Mouse (Mus musculus) midbrain, embryonic 15.5 days (tissue): ENCODE measurements around the gene Wscd2. TPM values are rescaled to one million over a fixed set of nuclear protein-coding genes. Genes with fewer than 3 reads are reported as not detected.

Source experiments
- ATAC-seq: fragments of 200-750 bp; cut with Nextera tagmentation; replicated peaks from 2 replicates; pipeline ENCODE4 v1.8.0; 2017; ENCODE audit warnings: moderate TSS enrichment
- H3K27ac ChIP-seq: fragments of 300-500 bp; sonication (generic); 2 replicates; pipeline ENCODE4 v1.5.1; 2015; ENCODE audit warnings: mild to moderate bottlenecking, inconsistent platforms
- H3K27me3 ChIP-seq: fragments of 300-500 bp; sonication (generic); replicated peaks from 2 replicates; pipeline ENCODE4 v1.6.1; 2015; ENCODE audit warnings: inconsistent platforms
- H3K36me3 ChIP-seq: fragments of 300-500 bp; sonication (generic); replicated peaks from 2 replicates; pipeline ENCODE4 v1.6.1; 2015; ENCODE audit warnings: inconsistent platforms
- H3K4me1 ChIP-seq: fragments of 300-500 bp; sonication (generic); 2 replicates; pipeline ENCODE4 v1.6.1; 2015; ENCODE audit warnings: inconsistent platforms
- H3K4me2 ChIP-seq: fragments of 300-500 bp; sonication (generic); 2 replicates; pipeline ENCODE4 v1.6.1; 2015; ENCODE audit warnings: inconsistent platforms, mild to moderate bottlenecking, moderate library complexity
- H3K4me3 ChIP-seq: fragments of 300-500 bp; sonication (generic); 2 replicates; pipeline ENCODE4 v1.5.1; 2015; ENCODE audit warnings: mild to moderate bottlenecking, inconsistent platforms
- H3K9ac ChIP-seq: fragments of 300-500 bp; sonication (generic); 2 replicates; pipeline ENCODE4 v1.6.1; 2015; ENCODE audit warnings: mild to moderate bottlenecking, inconsistent platforms
- H3K9me3 ChIP-seq: fragments of 300-500 bp; sonication (generic); 2 replicates; pipeline ENCODE4 v1.6.1; 2016; ENCODE audit warnings: inconsistent platforms
- WGBS: fragments of 180-500 bp; shearing (Covaris S2); methylation state at CpG from one replicate; pipeline ENCODE4 v1.1.7; 2015; ENCODE audit warnings: mixed read lengths; 5-methylcytosine and 5-hydroxymethylcytosine counted together
- polyA plus RNA-seq: library from polyadenylated mRNA; unstranded; fragments of >200 nt; fragmentation: Nextera tagmentation; extraction: Ambion mirVana; gene quantifications from 2 replicates; pipeline ENCODE4 v1.2.1, GENCODE M21; 2015

Wscd2 gene
- polyA plus RNA-seq, 1 experiment from 2014 or later = 16.0 TPM

DNA sequence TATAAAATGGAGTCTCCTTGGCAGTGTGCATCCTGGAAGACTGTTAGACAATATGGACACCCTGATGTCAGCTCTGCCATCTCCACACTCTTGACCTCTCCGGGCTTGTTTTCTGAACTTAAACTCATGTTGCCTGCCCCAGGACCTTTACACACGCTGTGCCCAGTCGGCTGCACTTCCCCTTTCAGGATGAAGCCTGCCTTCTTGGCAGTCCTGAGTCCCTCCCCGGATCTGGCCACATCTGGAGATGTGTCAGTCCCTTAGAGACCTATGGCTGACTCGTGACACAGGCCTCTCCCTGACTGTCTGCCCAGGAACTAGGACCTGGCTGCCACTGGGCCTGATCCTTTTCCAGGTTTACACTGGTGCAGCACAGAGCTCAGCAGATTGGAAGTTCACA, 16.6 kb downstream of the Wscd2 start:
- no peak for ATAC-seq
- no peak overlapping the region for H3K4me2 ChIP-seq
- H3K27me3 ChIP-seq = no peaks in the 10 kb centered on the region
- H3K4me3 ChIP-seq = no peak overlapping the region
- no peak overlapping the region for H3K9ac ChIP-seq
- 83% methylated on average over 5 of the region's 5 CpGs for WGBS
- no peaks in the 10 kb centered on the region for H3K9me3 ChIP-seq
- peaks cover 44% of the 10 kb centered on the region for H3K4me1 ChIP-seq
- H3K36me3 ChIP-seq = no peaks in the 10 kb centered on the region
- H3K27ac ChIP-seq = no peak overlapping the region

DNA sequence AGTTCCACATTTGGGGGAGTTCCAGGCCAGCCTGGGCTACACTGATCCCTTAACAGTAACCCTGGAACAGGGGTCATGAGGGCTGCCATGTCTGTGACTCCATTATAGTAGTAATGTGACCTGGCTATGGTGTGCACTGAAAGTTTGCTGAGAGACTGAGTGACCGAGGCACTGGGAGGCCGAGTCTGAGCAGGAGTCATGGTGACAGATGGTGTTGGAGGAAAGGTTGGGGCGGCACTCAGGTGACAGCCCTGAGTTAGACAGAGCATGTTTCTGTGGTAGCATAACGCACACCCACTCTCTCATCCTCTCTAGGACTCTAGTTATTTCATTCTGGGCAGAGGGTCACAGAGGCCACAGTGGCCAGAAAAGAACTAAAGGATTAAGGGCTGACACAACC, 19.0 kb downstream of the Wscd2 start:
- Histone ChIP-seq H3K27me3 (no peaks in the 10 kb centered on the region), H3K36me3 (no peaks in the 10 kb centered on the region), H3K9ac (no peak overlapping the region), H3K4me3 (no peak overlapping the region), H3K27ac (no peak overlapping the region), H3K4me1 (peaks cover 28% of the 10 kb centered on the region), H3K9me3 (no peaks in the 10 kb centered on the region), H3K4me2 (no peak overlapping the region)
- ATAC-seq = no peak
- 77% methylated on average over 4 of the region's 4 CpGs for whole genome bisulfite sequencing

DNA sequence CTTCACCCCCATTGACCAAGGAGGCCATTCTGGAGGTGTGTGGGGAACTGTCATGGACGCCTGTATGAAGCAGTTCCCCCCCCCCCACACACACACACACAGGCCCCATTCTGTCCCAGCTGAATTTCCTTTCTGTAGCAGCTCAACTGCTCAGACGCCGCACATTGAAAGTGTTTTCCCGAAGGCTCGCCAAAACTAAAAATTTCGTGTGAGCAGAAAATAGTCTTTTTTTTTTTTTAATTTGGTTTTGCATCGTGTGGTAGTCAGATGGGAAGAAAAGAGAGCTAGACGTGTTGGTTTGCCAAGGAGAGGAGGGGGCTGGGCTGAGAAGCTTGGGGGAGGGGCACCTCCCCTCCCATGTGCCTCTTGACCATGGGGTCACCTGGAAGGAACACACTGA, 23.5 kb downstream of the Wscd2 start:
- Histone ChIP-seq H3K9me3 (no peaks in the 10 kb centered on the region), H3K27ac (no peak overlapping the region), H3K27me3 (no peaks in the 10 kb centered on the region), H3K4me1 (peaks cover 37% of the 10 kb centered on the region), H3K36me3 (no peaks in the 10 kb centered on the region), H3K4me3 (no peak overlapping the region), H3K4me2 (no peak overlapping the region), H3K9ac (no peak overlapping the region)
- ATAC-seq = no peak
- WGBS = 76% methylated on average over 8 of the region's 8 CpGs

DNA sequence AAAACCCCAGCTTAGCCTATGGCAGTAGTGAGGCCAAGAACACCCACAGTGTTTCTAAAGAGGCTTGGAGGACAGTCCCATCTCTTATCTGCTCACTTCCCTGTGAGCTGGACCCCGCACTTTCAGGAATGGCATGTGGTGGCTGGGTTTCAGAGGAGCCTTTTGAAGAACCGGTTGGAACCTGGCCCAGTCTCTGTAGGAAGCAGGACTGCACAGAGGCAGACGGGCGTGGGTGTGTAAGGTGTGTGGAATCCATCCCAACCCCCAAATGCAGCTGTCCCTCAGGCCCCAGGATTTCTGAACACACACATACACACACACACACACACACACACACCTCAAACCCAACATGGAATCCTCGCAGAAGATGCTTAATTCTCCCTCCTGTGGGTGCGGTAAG, 23.9 kb downstream of the Wscd2 start:
- 77% methylated on average over 6 of the region's 6 CpGs for WGBS
- Histone ChIP-seq H3K4me1 (peaks cover 37% of the 10 kb centered on the region), H3K27ac (no peak overlapping the region), H3K9ac (no peak overlapping the region), H3K9me3 (no peaks in the 10 kb centered on the region), H3K4me2 (no peak overlapping the region), H3K27me3 (no peaks in the 10 kb centered on the region), H3K4me3 (no peak overlapping the region), H3K36me3 (no peaks in the 10 kb centered on the region)
- no peak for ATAC-seq

DNA sequence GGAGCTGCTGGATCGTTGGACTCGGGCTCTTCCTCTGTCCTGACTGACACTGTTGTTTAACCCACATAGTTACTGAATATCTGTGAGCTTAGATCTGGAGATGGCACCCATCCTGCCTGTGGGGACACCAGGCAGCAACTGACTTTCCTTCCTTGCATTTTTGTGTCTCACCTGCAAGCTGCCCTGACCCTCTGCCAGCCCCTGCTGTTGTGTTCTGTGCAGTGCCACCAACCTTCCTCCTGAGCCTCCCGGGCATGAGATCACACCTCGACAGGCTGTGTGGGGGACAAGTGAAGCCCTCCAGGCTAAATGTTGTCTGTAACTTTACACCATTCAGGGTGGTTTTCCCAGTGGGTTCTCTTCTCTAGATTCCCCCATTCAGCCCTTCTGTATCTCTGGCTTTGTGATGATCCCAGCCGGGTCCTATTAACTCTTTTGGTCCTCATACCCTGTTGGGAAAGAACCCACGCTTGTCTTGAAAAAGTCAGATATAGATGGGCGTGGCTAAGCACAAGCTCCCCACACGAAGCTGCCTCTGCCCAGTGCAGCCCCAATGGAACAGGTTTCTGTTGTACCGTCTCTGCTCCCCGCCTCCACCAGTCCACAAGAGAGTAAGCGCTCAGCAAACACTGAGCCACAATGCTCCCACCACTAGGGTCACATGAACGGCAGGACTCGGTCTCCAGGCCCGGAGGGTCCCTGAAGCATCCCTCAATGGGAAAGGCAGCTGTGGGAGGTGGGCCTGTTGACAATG, 26.2 kb downstream of the Wscd2 start:
- WGBS = 30% methylated on average over 14 of the region's 14 CpGs
- Histone ChIP-seq H3K4me2 (peak overlapping the region; percentile 34), H3K4me3 (no peak overlapping the region), H3K9me3 (no peaks in the 10 kb centered on the region), H3K36me3 (no peaks in the 10 kb centered on the region), H3K27me3 (no peaks in the 10 kb centered on the region), H3K9ac (peak overlapping the region; percentile 8; the same call in 1 of the 2 replicates), H3K27ac (peak overlapping the region; percentile 32), H3K4me1 (peaks cover 22% of the 10 kb centered on the region)
- peak; percentile 24; the same call in 1 of the 2 replicates for ATAC-seq

DNA sequence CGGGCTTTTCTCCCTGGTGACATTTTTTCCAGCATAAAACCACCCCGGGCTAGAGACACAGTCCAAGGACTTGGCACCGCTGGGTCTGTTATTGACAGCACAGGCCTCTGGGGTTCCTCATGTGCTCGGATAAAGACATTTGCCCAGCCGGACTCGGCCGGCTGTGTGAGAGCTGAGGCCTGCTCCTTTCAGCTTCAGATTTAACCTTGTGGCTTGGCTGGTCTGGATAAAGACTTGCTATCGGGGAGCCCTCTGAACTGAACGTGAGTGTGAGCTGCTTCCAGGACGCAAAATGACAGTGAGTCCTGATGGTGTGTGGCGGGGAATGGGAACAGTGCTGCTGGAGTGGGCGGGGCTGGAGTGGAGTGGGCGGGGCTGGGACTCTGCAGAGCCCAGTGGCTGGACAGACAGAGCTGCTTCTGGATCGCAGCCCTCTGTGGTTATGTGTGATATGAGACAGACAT, 26.8 kb downstream of the Wscd2 start:
- Histone ChIP-seq H3K4me1 (peaks cover 22% of the 10 kb centered on the region), H3K9me3 (no peaks in the 10 kb centered on the region), H3K9ac (peak overlapping the region; percentile 8; the same call in 1 of the 2 replicates), H3K4me2 (peak overlapping the region; percentile 34), H3K27me3 (no peaks in the 10 kb centered on the region), H3K4me3 (no peak overlapping the region), H3K27ac (peak overlapping the region; percentile 32), H3K36me3 (no peaks in the 10 kb centered on the region)
- peak; percentile 55 for ATAC-seq
- WGBS = 14% methylated on average over 14 of the region's 14 CpGs

DNA sequence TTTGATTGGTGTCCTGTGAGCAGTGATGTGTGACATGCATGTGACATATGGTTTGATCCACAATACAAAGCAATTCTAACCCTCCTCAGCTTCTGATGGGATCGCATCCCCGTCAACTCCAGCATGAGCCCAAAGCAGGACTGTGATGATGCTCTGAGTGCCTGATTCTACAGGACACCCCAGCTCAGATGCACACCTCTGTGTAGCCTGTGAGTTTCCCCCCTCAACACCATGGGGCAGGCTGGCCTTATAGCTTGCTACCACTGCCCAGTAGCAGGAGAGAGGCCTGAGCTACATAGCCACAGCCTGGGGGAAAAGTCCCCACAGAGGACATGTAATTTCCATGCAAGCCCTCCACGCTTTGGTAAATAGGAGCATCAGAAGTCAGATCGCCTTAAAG, 27.3 kb downstream of the Wscd2 start:
- ATAC-seq = no peak
- Histone ChIP-seq H3K27me3 (no peaks in the 10 kb centered on the region), H3K4me2 (no peak overlapping the region), H3K36me3 (no peaks in the 10 kb centered on the region), H3K4me1 (peaks cover 22% of the 10 kb centered on the region), H3K9ac (no peak overlapping the region), H3K27ac (peak overlapping the region; percentile 32), H3K4me3 (no peak overlapping the region), H3K9me3 (no peaks in the 10 kb centered on the region)
- 54% methylated on average over 4 of the region's 4 CpGs for WGBS

DNA sequence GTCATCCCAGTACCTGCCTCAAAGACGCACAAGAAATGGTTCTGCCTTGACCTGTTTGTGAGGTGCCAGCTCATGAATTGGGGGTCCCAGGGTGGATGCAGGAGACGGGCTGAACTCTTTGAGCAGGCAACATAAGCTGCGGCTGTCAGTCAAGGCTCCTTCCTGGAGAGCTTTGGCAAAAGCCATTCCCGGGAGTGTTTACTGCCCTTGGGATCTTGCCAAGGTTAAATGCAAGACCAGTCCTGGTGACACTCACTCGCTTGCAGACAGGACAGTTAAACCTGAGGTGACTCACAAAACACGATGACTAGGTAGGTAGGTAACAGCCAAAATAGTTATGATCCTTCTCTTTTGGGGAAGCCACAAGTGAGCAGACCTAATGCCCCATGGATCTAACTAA, 30.9 kb downstream of the Wscd2 start:
- no peak overlapping the region for H3K4me2 ChIP-seq
- peaks cover 18% of the 10 kb centered on the region for H3K4me1 ChIP-seq
- no peaks in the 10 kb centered on the region for H3K36me3 ChIP-seq
- 75% methylated on average over 6 of the region's 6 CpGs for WGBS
- no peak overlapping the region for H3K27ac ChIP-seq
- H3K27me3 ChIP-seq = no peaks in the 10 kb centered on the region
- no peak overlapping the region for H3K9ac ChIP-seq
- H3K4me3 ChIP-seq = no peak overlapping the region
- ATAC-seq = no peak
- no peaks in the 10 kb centered on the region for H3K9me3 ChIP-seq

DNA sequence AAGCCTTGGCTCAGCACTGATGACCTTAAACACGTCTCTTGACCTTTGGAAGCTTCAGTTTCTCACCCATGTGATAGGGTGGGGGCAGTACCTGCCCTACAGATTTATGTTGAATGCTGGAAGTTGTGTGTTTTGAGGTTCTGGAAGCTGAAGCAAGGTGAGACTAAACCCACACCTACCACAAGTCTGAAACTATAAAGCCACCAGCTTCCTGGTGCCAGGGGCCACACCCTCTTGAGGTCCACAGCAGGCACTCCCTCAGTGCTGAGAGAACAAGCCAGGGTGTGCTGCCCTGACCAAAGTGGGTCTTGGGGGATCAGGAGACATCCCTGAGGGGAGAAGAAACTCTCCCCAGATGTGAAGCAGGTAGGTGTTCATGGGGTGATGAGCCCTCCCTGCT, 48.7 kb downstream of the Wscd2 start:
- H3K4me2 ChIP-seq = no peak overlapping the region
- H3K27me3 ChIP-seq = no peaks in the 10 kb centered on the region
- H3K4me1 ChIP-seq = peaks cover 26% of the 10 kb centered on the region
- H3K9ac ChIP-seq = no peak overlapping the region
- no peak overlapping the region for H3K27ac ChIP-seq
- no peaks in the 10 kb centered on the region for H3K36me3 ChIP-seq
- 73% methylated on average over 1 of the region's 1 CpGs for WGBS
- ATAC-seq = no peak
- H3K4me3 ChIP-seq = no peak overlapping the region
- no peaks in the 10 kb centered on the region for H3K9me3 ChIP-seq

DNA sequence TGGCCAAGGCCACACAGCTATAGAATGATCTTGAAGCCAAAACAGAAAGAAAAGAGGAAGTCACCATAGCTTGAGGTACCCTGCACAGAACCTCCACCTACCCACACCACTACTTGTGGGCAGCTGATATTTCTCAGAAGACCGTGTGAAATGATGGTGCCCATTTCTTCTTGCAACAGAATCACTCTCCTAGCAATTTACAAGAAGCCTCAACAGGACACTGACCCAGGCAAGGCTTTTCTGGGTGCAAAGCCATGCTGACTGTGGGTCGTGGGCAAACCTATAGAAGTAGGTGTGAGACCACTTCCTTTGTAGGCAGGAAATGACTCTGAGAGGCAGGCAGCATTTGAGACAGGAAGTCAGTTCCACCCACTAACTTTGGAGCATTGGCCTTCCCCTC, 49.3 kb downstream of the Wscd2 start:
- Histone ChIP-seq H3K36me3 (no peaks in the 10 kb centered on the region), H3K27ac (no peak overlapping the region), H3K4me2 (no peak overlapping the region), H3K4me1 (peaks cover 26% of the 10 kb centered on the region), H3K4me3 (no peak overlapping the region), H3K9me3 (no peaks in the 10 kb centered on the region), H3K27me3 (no peaks in the 10 kb centered on the region), H3K9ac (no peak overlapping the region)
- no peak for ATAC-seq
- 75% methylated on average over 2 of the region's 2 CpGs for WGBS

DNA sequence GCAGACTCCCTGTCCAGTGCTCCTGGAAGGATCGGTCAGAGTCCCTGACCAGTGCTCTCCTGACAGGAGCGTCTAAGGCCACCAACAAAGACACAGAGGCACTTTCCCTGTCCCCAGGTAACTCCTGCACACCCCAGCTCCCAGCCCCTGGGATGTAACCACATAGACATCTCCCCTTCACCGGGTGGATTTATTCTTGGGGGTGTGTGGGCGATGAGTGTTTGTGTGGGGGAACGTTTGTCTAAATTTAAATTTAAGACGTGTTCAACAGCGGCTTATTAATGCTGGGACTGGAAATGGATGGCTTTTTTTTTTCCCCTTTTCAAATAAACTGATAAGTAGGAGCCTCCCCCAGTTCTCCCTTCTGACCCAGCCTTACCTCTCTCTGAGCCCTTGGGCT, 49.7 kb downstream of the Wscd2 start:
- no peak for ATAC-seq
- H3K4me1 ChIP-seq = peaks cover 26% of the 10 kb centered on the region
- H3K9me3 ChIP-seq = no peaks in the 10 kb centered on the region
- no peaks in the 10 kb centered on the region for H3K36me3 ChIP-seq
- no peak overlapping the region for H3K9ac ChIP-seq
- H3K27ac ChIP-seq = no peak overlapping the region
- no peaks in the 10 kb centered on the region for H3K27me3 ChIP-seq
- WGBS = 95% methylated on average over 7 of the region's 7 CpGs
- H3K4me2 ChIP-seq = no peak overlapping the region
- no peak overlapping the region for H3K4me3 ChIP-seq

DNA sequence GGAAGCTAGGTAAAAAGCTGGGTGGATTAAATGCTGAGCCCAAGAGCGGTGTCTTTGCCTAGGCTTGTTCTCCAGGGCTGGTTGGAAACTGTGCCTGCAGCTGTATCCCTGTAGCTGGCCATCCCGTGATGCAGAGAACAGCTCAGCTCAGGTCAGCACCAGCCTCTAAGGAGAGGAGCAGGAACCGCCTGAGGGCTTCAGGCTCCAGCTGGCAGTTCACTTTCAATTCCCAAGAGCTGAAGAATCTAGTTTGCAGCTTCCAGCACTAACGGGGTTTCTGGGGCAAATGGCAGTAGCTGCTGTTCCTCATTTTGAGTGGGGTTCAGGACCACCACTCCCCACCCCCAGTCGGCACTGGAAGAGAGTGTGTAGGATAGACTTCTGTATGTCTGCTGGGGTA, 51.1 kb downstream of the Wscd2 start:
- no peak for ATAC-seq
- WGBS = 58% methylated on average over 5 of the region's 5 CpGs
- H3K9ac ChIP-seq = no peak overlapping the region

DNA sequence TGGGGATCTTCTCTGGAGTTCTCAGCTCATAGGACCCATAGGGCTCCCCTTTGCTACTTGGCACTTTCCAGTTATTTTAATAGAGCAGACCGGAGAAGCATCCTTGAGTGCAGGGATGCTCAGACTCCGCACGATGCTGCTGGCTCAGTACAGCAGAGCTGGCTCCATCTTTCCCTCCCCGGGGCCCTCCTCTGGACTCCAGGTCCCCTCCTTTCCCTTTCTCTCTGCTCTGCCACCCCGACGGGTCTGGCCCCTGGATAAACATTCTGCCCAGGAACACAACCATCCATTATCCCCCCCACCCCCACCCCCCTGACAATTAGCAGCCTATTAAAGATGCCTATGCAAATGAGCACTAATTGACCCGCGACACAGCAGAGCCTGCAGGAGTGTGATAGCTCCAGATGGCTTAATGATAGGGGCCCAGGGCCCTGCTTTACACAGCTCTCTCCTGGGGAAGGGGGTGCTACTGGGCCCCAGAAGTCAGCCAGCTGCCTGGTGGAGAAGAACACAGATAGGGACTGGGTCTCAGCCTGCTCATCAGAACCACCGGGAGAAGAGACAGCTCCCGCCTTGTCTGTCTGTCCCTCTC, 52.8 kb downstream of the Wscd2 start:
- no peaks in the 10 kb centered on the region for H3K36me3 ChIP-seq
- no peak overlapping the region for H3K4me2 ChIP-seq
- H3K27ac ChIP-seq = peak overlapping the region; percentile 46; the same call in 1 of the 2 replicates
- 29% methylated on average over 10 of the region's 10 CpGs for WGBS
- H3K9ac ChIP-seq = no peak overlapping the region
- no peaks in the 10 kb centered on the region for H3K9me3 ChIP-seq
- no peaks in the 10 kb centered on the region for H3K27me3 ChIP-seq
- H3K4me3 ChIP-seq = no peak overlapping the region
- peaks cover 17% of the 10 kb centered on the region for H3K4me1 ChIP-seq
- 0 out of 2 replicates have a peak, but pooled peaks have one; percentile 63 for ATAC-seq

More for the DNA sequence above, 51.1 kb downstream of the Wscd2 start:
- Histone ChIP-seq H3K9me3 (no peaks in the 10 kb centered on the region), H3K36me3 (no peaks in the 10 kb centered on the region), H3K4me2 (no peak overlapping the region), H3K4me1 (peaks cover 32% of the 10 kb centered on the region), H3K4me3 (no peak overlapping the region), H3K27ac (no peak overlapping the region), H3K27me3 (no peaks in the 10 kb centered on the region)
